Mouse (Mus musculus) embryonic facial prominence, embryonic 12.5 days (tissue): ENCODE data around the gene Mars. TPM values are rescaled to one million over a fixed set of nuclear protein-coding genes. Genes with fewer than 3 reads are reported as not detected.

Source experiments
- ATAC-seq: fragments of 200-750 bp; cut with Nextera tagmentation; 2 replicates; pipeline ENCODE4 v1.8.0; 2017; ENCODE audit not compliant: insufficient number of reproducible peaks, insufficient read depth, low FRiP score, low TSS enrichment
- H3K27ac ChIP-seq: fragments of 300-500 bp; sonication (generic); 2 replicates; pipeline ENCODE4 v1.5.1; 2016; ENCODE audit warnings: mild to moderate bottlenecking
- H3K27me3 ChIP-seq: fragments of 300-500 bp; sonication (generic); 2 replicates; pipeline ENCODE4 v1.6.1; 2016; ENCODE audit warnings: mild to moderate bottlenecking, moderate library complexity
- H3K36me3 ChIP-seq: fragments of 300-500 bp; sonication (generic); 2 replicates; pipeline ENCODE4 v1.6.1; 2016; ENCODE audit warnings: mild to moderate bottlenecking
- H3K4me1 ChIP-seq: fragments of 300-500 bp; sonication (generic); 2 replicates; pipeline ENCODE4 v1.6.1; 2016
- H3K4me2 ChIP-seq: fragments of 300-500 bp; sonication (generic); replicated peaks from 2 replicates; pipeline ENCODE4 v1.6.1; 2016; ENCODE audit warnings: mild to moderate bottlenecking, moderate library complexity
- H3K4me3 ChIP-seq: fragments of 300-500 bp; sonication (generic); 2 replicates; pipeline ENCODE4 v1.5.1; 2016; ENCODE audit warnings: mild to moderate bottlenecking
- H3K9ac ChIP-seq: fragments of 300-500 bp; sonication (generic); 2 replicates; pipeline ENCODE4 v1.6.1; 2016; ENCODE audit warnings: mild to moderate bottlenecking, moderate library complexity
- H3K9me3 ChIP-seq: fragments of 300-500 bp; sonication (generic); 2 replicates; pipeline ENCODE4 v1.6.1; 2016; ENCODE audit warnings: mild to moderate bottlenecking, moderate library complexity
- WGBS: fragments of 180-500 bp; shearing (Covaris S2); methylation state at CpG from one replicate; pipeline ENCODE4 v1.1.7; 2016; 5-methylcytosine and 5-hydroxymethylcytosine counted together
- polyA plus RNA-seq: library from polyadenylated mRNA; unstranded; fragments of >200 nt; fragmentation: Nextera tagmentation; extraction: Ambion mirVana; gene quantifications from 2 replicates; pipeline ENCODE4 v1.2.1, GENCODE M21; 2016

The Mars gene
- polyA plus RNA-seq, 1 experiment from 2014 or later = 142 TPM

GRCm38 (mm10) chr10:127297015-127297871 is 14.3 kb downstream of the Mars start:
- Histone ChIP-seq H3K4me1 (peaks cover 10% of the 10 kb centered on the region), H3K36me3 (peaks cover 88% of the 10 kb centered on the region), H3K4me3 (no peak overlapping the region), H3K9ac (no peak overlapping the region), H3K4me2 (no peak overlapping the region), H3K27ac (no peak overlapping the region), H3K9me3 (no peaks in the 10 kb centered on the region), H3K27me3 (no peaks in the 10 kb centered on the region)
- WGBS = 91% methylated on average over 15 of the region's 16 CpGs
- ATAC-seq = no peak

DNA sequence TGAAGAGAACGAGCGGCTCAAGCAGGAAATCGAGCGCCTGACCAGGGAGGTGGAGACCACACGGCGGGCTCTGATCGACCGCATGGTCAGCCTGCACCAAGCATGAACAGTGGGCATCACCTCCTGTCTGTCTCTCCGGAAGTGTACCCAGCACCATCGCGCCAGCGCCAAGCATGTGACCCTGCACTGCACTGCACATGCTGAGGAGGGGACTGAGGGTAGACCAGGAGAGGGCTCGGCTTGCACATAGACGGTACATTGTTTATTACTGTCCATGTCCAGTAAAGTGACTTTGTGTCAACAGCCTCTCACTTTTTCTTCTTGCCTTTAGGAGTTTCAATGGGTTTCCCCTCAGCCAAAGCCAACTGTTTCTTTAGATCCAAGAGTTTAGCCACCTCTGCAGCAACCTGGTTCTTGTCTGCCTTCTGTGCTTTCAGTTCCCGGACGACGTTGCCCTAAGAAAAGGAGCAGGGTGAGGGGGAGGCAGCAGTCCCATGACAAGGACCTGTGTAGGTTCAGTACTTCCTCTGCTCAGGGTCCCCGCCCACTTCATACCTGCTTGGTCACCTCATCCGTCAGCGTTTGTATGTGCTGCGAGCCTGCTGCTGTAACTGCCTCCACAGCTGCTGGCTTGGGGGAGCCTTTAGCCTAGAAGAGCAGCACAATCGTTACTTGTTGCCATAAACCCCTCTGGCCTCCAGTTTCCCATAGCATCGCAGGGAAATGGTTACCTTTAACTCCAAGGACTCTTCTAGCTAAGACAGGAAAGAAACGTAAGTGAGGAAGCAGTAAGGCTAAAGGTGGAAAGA is 15.4 kb downstream of the Mars start:
- H3K36me3 ChIP-seq = peaks cover 77% of the 10 kb centered on the region
- no peak overlapping the region for H3K4me3 ChIP-seq
- H3K4me1 ChIP-seq = peaks cover 20% of the 10 kb centered on the region
- 91% methylated on average over 24 of the region's 24 CpGs for WGBS
- no peak overlapping the region for H3K4me2 ChIP-seq
- no peaks in the 10 kb centered on the region for H3K27me3 ChIP-seq
- ATAC-seq = no peak
- H3K27ac ChIP-seq = no peak overlapping the region
- no peaks in the 10 kb centered on the region for H3K9me3 ChIP-seq
- H3K9ac ChIP-seq = no peak overlapping the region

GRCm38 (mm10) chr10:127294895-127295510 is 16.6 kb downstream of the Mars start:
- H3K4me2 ChIP-seq = no peak overlapping the region
- no peaks in the 10 kb centered on the region for H3K27me3 ChIP-seq
- no peak overlapping the region for H3K4me3 ChIP-seq
- H3K36me3 ChIP-seq = peaks cover 67% of the 10 kb centered on the region
- no peak overlapping the region for H3K27ac ChIP-seq
- 91% methylated on average over 10 of the region's 10 CpGs for WGBS
- H3K4me1 ChIP-seq = peaks cover 21% of the 10 kb centered on the region
- H3K9ac ChIP-seq = no peak overlapping the region
- ATAC-seq = no peak
- H3K9me3 ChIP-seq = no peaks in the 10 kb centered on the region

- H3K9me3 ChIP-seq = no peaks in the 10 kb centered on the region
- no peak overlapping the region for H3K4me2 ChIP-seq
- no peak overlapping the region for H3K9ac ChIP-seq
- no peak overlapping the region for H3K4me3 ChIP-seq
- H3K4me1 ChIP-seq = peaks cover 28% of the 10 kb centered on the region
- 81% methylated on average over 3 of the region's 3 CpGs for WGBS
- H3K27me3 ChIP-seq = no peaks in the 10 kb centered on the region
- H3K36me3 ChIP-seq = peaks cover 54% of the 10 kb centered on the region
- ATAC-seq = no peak
- no peak overlapping the region for H3K27ac ChIP-seq
Observed at GRCm38 (mm10) chr10:127293590-127294113, 17.9 kb downstream of the Mars start.

DNA sequence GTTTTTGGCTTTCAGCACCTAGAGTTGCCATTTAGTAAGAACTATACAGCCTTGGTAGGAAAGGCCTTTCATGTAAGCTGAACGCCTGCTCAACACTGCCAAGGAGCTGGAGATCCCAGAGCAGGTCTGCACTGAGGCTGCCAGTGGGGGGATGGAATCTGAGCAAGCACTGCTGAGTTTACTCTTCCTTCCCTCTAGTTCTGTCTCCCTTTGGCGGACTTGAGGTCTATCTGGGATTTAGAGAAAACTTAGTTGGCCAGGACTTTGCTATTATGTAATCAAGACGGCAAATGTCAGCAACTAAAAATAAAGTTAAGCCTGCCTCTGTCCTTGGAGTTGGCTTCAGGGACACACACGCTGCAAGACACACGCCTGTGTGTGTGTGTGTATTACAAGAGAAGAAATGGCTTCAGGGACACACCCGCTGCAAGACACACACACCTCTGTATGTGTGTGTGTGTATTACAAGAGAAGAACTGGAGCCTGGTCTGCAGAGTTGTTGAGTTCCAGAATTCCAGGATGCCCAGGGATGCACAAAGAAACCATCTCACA is 18.5 kb downstream of the Mars start:
- H3K27ac ChIP-seq = no peak overlapping the region
- peaks cover 53% of the 10 kb centered on the region for H3K36me3 ChIP-seq
- peak overlapping the region; percentile 7; the same call in 1 of the 2 replicates for H3K9ac ChIP-seq
- WGBS = 86% methylated on average over 6 of the region's 6 CpGs
- no peaks in the 10 kb centered on the region for H3K27me3 ChIP-seq
- H3K4me1 ChIP-seq = peaks cover 28% of the 10 kb centered on the region
- H3K4me2 ChIP-seq = no peak overlapping the region
- H3K9me3 ChIP-seq = no peaks in the 10 kb centered on the region
- no peak overlapping the region for H3K4me3 ChIP-seq
- ATAC-seq = no peak

DNA sequence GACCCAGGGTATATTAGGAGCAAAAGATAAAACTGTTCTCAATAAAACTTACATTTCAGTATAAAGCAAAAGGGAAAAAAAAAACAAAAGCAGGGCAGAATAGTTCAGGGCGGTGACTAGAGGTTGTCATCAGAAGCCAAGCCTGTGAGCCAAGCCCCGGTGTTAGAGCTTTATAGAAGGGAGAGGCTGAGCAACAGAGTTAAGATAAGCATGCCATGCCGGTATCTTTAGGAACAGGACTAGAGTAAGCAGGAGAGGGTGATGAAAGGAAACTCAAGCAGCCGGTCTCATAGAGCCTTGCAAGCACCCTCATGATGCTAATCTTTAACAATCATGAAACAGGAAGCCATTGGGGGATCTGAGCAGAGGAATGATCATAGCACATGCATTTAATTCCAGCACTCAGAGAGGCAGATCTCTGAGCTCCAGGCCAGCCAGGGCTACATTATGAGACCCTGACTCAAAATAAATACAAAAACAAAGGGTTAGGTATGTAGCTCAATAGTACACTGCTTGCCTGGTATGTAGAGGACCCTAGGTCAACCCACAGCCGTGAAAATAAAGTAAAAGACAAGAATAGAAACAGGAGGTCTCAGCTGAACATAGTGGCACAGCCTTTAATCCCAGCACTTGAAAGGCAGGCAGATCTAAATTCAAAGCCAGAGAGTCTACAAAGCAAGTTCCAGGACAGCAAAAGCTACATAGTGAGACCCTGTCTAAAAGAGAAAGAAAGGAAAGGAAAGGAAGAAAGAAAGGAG is 19.5 kb downstream of the Mars start:
- H3K36me3 ChIP-seq = peaks cover 45% of the 10 kb centered on the region
- H3K4me3 ChIP-seq = peak overlapping the region; percentile 63
- no peak overlapping the region; the same call in 1 of the 2 replicates for H3K27ac ChIP-seq
- no peak for ATAC-seq
- peak overlapping the region; percentile 91 for H3K4me2 ChIP-seq
- WGBS = 54% methylated on average over 5 of the region's 5 CpGs
- H3K27me3 ChIP-seq = no peaks in the 10 kb centered on the region
- H3K9ac ChIP-seq = peak overlapping the region; percentile 46; the same call in 1 of the 2 replicates
- H3K4me1 ChIP-seq = peaks cover 37% of the 10 kb centered on the region
- no peaks in the 10 kb centered on the region for H3K9me3 ChIP-seq

DNA sequence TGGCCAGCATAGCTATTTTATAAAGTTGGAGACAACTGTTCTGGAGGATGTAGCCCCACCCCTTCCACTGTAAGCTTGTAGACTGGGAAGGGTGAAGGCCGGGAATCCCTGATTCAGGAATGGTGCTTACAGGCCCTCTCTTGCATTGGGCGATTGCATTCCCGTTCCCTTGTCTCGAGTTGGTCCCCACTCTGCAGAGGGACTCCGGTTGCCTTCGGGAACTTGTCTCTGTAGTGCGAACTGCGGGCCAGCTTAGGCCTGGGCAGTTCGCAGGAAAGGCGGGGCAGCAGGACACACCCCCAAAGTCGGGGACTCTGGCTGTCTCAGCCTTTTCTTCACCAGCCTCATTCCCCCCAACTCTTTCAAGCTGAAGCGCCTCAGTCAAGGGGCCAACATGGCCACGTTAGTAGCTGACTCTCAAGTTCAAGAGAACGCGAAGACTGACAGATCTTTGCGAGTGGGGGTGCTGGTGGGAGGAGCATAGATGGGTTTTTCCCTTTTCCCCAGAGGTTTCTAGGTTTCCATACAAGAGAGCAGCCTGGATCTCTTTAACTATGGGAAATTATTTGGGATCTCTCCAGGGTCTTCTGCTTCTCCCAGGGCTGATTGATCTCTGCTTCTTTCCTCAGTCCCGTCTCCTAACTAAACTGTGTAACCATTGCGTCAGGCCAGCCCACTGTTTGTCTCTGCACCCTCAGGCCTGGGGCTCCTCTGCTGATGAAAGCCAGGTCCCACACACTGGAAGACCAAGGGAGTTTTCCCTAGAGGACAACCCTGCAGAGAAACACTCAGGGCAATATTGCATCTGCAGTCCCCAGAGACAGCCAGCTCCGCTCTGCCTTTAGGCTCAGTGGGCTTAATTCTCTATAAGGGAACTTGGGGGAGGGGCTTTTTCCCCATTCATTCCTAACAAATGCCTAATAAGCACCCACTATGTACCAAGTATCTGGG is 20.4 kb downstream of the Mars start:
- Histone ChIP-seq H3K4me1 (peaks cover 45% of the 10 kb centered on the region), H3K36me3 (peaks cover 45% of the 10 kb centered on the region), H3K4me2 (peak overlapping the region; percentile 91)

DNA sequence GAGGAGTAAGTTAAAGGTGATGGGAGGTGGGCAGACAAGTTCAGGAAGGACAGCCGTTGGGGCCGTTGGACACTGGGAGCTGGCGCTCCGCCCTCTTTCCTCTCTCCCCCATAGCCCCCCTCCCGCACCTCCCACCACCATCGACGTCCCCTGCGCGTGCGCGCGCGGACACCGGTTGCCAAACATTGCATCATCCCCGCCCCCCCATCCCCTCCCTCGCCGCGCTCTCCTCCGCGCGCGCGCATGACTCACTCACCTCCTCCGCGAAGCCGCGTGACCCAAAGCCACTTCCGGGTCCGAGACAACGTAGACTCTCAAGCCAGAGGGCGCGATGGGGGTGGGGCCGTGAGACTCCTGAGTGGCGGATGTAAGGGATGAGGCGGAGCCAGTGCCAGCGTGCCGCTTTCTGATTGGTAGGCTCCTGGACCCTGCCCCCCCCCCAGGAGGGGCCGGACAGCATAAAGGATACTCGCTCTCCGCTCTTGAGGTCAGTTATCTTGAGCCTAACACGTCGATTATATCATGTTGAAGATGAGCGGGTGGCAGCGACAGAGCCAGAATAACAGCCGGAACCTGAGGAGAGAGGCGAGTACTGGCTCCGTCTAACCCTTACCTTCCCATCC is 21.2 kb downstream of the Mars start:
- Histone ChIP-seq H3K9me3 (no peaks in the 10 kb centered on the region), H3K4me1 (peaks cover 53% of the 10 kb centered on the region), H3K4me3 (peak overlapping the region; percentile 63), H3K27me3 (no peaks in the 10 kb centered on the region), H3K9ac (peak overlapping the region; percentile 46), H3K4me2 (peak overlapping the region; percentile 91), H3K27ac (peak overlapping the region; percentile 99), H3K36me3 (peaks cover 45% of the 10 kb centered on the region)
- ATAC-seq = peak; percentile 89
- WGBS = under 1% methylated on average over 34 of the region's 47 CpGs

More for the DNA sequence above, 20.4 kb downstream of the Mars start:
- Histone ChIP-seq H3K9me3 (no peaks in the 10 kb centered on the region), H3K27ac (peak overlapping the region; percentile 99), H3K4me3 (peak overlapping the region; percentile 63), H3K9ac (peak overlapping the region; percentile 46), H3K27me3 (no peaks in the 10 kb centered on the region)
- 3% methylated on average over 19 of the region's 19 CpGs for WGBS
- ATAC-seq = peak; percentile 30

GRCm38 (mm10) chr10:127289573-127290191 is 21.9 kb downstream of the Mars start:
- Histone ChIP-seq H3K4me3 (peak overlapping the region; percentile 63), H3K27me3 (no peaks in the 10 kb centered on the region), H3K9ac (peak overlapping the region; percentile 46), H3K4me2 (peak overlapping the region; percentile 91), H3K36me3 (peaks cover 45% of the 10 kb centered on the region), H3K4me1 (peaks cover 60% of the 10 kb centered on the region), H3K27ac (peak overlapping the region; percentile 99), H3K9me3 (no peaks in the 10 kb centered on the region)
- ATAC-seq = no peak
- WGBS = 2% methylated on average over 15 of the region's 15 CpGs
